Mouse (Mus musculus) right cerebral cortex, postnatal 36 days (tissue): ENCODE results near the gene Eif4e.

Source experiments
- DNase-seq, 2 experiments: peaks; one replicate each; pipeline ENCODE4 v3.0.0; 2022; ENCODE audit warnings: low spot score in 2 of 2, mixed read lengths in 1 of 2

The Eif4e gene

GRCm38 (mm10) chr3:138526073-138526915 is at the start of gene Eif4e:
Gene Eif4e (plus strand): TSS chr3:138526179.
- peak; percentile 6 to 15 for DNase-seq

- DNase-seq, result no peak
Measured at GRCm38 (mm10) chr3:138479489-138479888, 46.5 kb upstream of the Eif4e start.

GRCm38 (mm10) chr3:138481526-138482284 is 44.3 kb upstream of the Eif4e start:
- no peak for DNase-seq

- DNase-seq, result no peak
Measured at GRCm38 (mm10) chr3:138483240-138483639, 42.7 kb upstream of the Eif4e start.

- DNase-seq, result peak in 1 of 2 experiments; percentile 12
Measured at GRCm38 (mm10) chr3:138488584-138489326, 37.2 kb upstream of the Eif4e start.

- peak; percentile 89 to 91 for DNase-seq
Measured at GRCm38 (mm10) chr3:138489327-138490033, 36.5 kb upstream of the Eif4e start, which contains the start of gene Metap1. Gene Metap1 (minus strand): TSS chr3:138489515.

GRCm38 (mm10) chr3:138490034-138490337 is 36.0 kb upstream of the Eif4e start:
- DNase-seq, result no peak

GRCm38 (mm10) chr3:138493668-138494067 is 32.3 kb upstream of the Eif4e start:
- DNase-seq, result no peak

GRCm38 (mm10) chr3:138494565-138494964 is 31.4 kb upstream of the Eif4e start:
- DNase-seq, result no peak

GRCm38 (mm10) chr3:138495166-138496145 is 30.5 kb upstream of the Eif4e start:
- peak in 1 of 2 experiments; percentile 25 for DNase-seq

- DNase-seq, result no peak
Measured at GRCm38 (mm10) chr3:138498731-138499130, 27.2 kb upstream of the Eif4e start.

GRCm38 (mm10) chr3:138499854-138500740 is 25.9 kb upstream of the Eif4e start:
- DNase-seq, result no peak

- no peak for DNase-seq
Measured at GRCm38 (mm10) chr3:138503754-138504153, 22.2 kb upstream of the Eif4e start.

- DNase-seq, result no peak
Measured at GRCm38 (mm10) chr3:138506749-138507148, 19.2 kb upstream of the Eif4e start.

GRCm38 (mm10) chr3:138509581-138509980 is 16.4 kb upstream of the Eif4e start:
- DNase-seq, result no peak

- no peak for DNase-seq
Measured at GRCm38 (mm10) chr3:138510471-138510870, 15.5 kb upstream of the Eif4e start.

- DNase-seq, result no peak
Measured at GRCm38 (mm10) chr3:138513243-138513642, 12.7 kb upstream of the Eif4e start.

- DNase-seq, result no peak
Measured at GRCm38 (mm10) chr3:138514749-138515148, 11.2 kb upstream of the Eif4e start.

- no peak for DNase-seq
Measured at GRCm38 (mm10) chr3:138515656-138516370, 10.2 kb upstream of the Eif4e start.
